Mouse (Mus musculus): ENCODE results near the gene Efnb3.

DNA sequence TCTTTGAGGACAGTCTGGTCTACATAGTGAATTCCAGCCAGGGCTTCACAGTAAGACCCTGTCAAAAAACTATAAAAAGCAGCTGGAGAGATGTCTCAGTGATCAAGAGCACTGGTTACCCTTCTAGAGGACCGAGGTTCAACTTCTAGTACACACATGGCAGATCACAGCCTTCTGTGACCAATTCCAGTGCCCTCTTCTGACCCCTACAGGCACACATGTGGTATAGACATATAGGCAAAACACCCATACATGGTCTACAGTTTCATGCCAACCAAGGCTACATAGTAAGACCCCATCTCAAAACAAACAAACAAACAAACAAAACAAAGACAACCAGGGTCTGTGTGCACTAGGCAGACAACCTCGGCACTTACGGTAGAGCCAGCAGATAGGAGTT, 15.2 kb upstream of the Efnb3 start:
- TF ChIP-seq EP300 (IDR thresholded peaks at IDR 0.05; ENCODE audit: low read length): no peak
- TF ChIP-seq CTCF (conservative IDR thresholded peaks at IDR 0.05 in 1 of 2, IDR thresholded peaks at IDR 0.05 in 1 of 2; ENCODE audit: low read depth in 2 of 2, low read length in 2 of 2): peak; percentile 70 to 76
- no peak for TF ChIP-seq HCFC1 (IDR thresholded peaks at IDR 0.05; ENCODE audit: low read depth, low read length)
- no peak for TF ChIP-seq ZNF384 (IDR thresholded peaks at IDR 0.05; ENCODE audit: low read depth, low read length)
- TF ChIP-seq ELF1 (IDR thresholded peaks at IDR 0.05; ENCODE audit: low read depth, low read length): no peak
- no peak for TF ChIP-seq USF1 (IDR thresholded peaks at IDR 0.05; ENCODE audit: low read depth, low read length)
- TF ChIP-seq UBTF (IDR thresholded peaks at IDR 0.05; ENCODE audit: low read depth, low read length): no peak
- no peak for TF ChIP-seq MAZ (IDR thresholded peaks at IDR 0.05; ENCODE audit: low read depth, low read length)
- no peak for TF ChIP-seq RCOR1 (conservative IDR thresholded peaks at IDR 0.05; ENCODE audit: low read depth, low read length)
